18 mouse cellular contexts compared by ENCODE assay signal in the genomic region with DNA sequence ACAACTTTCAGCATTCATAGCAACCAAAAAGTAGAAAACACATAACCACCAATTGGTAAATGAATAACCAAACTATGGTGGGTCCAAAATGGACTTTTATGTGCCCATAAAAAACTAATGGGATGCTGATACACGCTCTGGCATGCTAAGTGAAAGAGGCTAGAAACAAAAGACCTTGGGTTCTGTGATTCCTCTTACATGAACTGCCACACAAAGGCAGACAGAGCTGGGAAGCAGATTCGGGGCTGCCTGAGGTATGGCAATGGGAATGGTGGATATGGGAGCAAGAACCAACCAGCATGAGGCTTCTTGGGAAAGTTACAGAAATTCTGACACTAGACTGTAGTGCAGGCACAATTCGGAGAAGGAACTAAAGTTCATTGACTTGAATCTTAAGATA.
"Had no signal": no experiment of that assay in that cellular context is flagged by ENCODE, and none has a peak within 500 bp of the region (broad histone marks: within the 10 kb centered on the region; RNA-seq: fewer than 3 reads in every experiment).

No protein-coding gene starts in this region.

- ATAC-seq: midbrain, embryonic 16.5 days had no signal

- H3K27me3 ChIP-seq: midbrain, embryonic 12.5 days; neural tube, embryonic 13.5 days; neural tube, embryonic 15.5 days had no signal

- H3K9me3 ChIP-seq: midbrain, embryonic 12.5 days; neural tube, embryonic 13.5 days; neural tube, embryonic 15.5 days had no signal

- H3K4me2 ChIP-seq: lung, embryonic 14.5 days; midbrain, embryonic 12.5 days; neural tube, embryonic 13.5 days; neural tube, embryonic 15.5 days had no signal

- H3K4me3 ChIP-seq: midbrain, embryonic 12.5 days; myocyte; neural tube, embryonic 13.5 days; neural tube, embryonic 15.5 days had no signal

- H3K36me3 ChIP-seq: midbrain, embryonic 12.5 days; neural tube, embryonic 13.5 days; neural tube, embryonic 15.5 days had no signal

- DNase-seq: lung, adult 18-20 months; lung, embryonic 14.5 days; lung, postnatal 10 days; lung, postnatal 4 days; midbrain, embryonic 14.5 days; retina, postnatal 1 day; right cerebral cortex, adult 18-20 months; right cerebral cortex, postnatal 25 days; right cerebral cortex, postnatal 4 days; spleen, adult 18-20 months; thymus, adult 18-20 months; thymus, postnatal 14 days; thymus, postnatal 36 days had no signal

- H3K9ac ChIP-seq: lung, embryonic 14.5 days; midbrain, embryonic 12.5 days; neural tube, embryonic 13.5 days; neural tube, embryonic 15.5 days had no signal

- H3K4me1 ChIP-seq: midbrain, embryonic 12.5 days; neural tube, embryonic 13.5 days; neural tube, embryonic 15.5 days had no signal

- H3K27ac ChIP-seq: midbrain, embryonic 12.5 days; neural tube, embryonic 13.5 days; neural tube, embryonic 15.5 days had no signal
